Mouse (Mus musculus) intestine, embryonic 16.5 days (tissue): Measurements from ENCODE around the gene Bag5. TPM values are rescaled to one million over a fixed set of nuclear protein-coding genes. Genes with fewer than 3 reads are reported as not detected.
A peak's percentile ranks its signal among the peaks of the same experiment; 100 is the strongest.

ENCODE experiments used
- ATAC-seq: fragments of 200-750 bp; cut with Nextera tagmentation; 2 replicates; pipeline ENCODE4 v1.8.0; 2017; ENCODE audit warnings: moderate TSS enrichment, moderate library complexity
- H3K27ac ChIP-seq: fragments of 300-500 bp; sonication (generic); 2 replicates; pipeline ENCODE4 v1.5.1; 2014; ENCODE audit warnings: mild to moderate bottlenecking, low read length
- H3K27me3 ChIP-seq: fragments of 300-500 bp; sonication (generic); replicated peaks from 2 replicates; pipeline ENCODE4 v1.6.1; 2014; ENCODE audit warnings: low read length, control low read depth, mixed read lengths; ENCODE audit not compliant: control insufficient read depth, insufficient read depth
- H3K36me3 ChIP-seq: fragments of 300-500 bp; sonication (generic); 2 replicates; pipeline ENCODE4 v1.6.1; 2014; ENCODE audit warnings: low read length, control low read depth; ENCODE audit not compliant: control insufficient read depth, insufficient read depth
- H3K4me1 ChIP-seq: fragments of 300-500 bp; sonication (generic); 2 replicates; pipeline ENCODE4 v1.6.1; 2014; ENCODE audit warnings: low read length, control low read depth, mixed read lengths; ENCODE audit not compliant: control insufficient read depth, insufficient read depth
- H3K4me2 ChIP-seq: fragments of 300-500 bp; sonication (generic); 2 replicates; pipeline ENCODE4 v1.6.1; 2014; ENCODE audit warnings: low read depth, low read length, control low read depth
- H3K4me3 ChIP-seq: fragments of 300-500 bp; sonication (generic); 2 replicates; pipeline ENCODE4 v1.5.1; 2014; ENCODE audit warnings: mild to moderate bottlenecking, low read length
- H3K9ac ChIP-seq: fragments of 300-500 bp; sonication (generic); 2 replicates; pipeline ENCODE4 v1.6.1; 2014; ENCODE audit warnings: low read depth, low read length
- H3K9me3 ChIP-seq: fragments of 300-500 bp; sonication (generic); 2 replicates; pipeline ENCODE4 v1.6.1; 2016; ENCODE audit warnings: low read length, control low read depth; ENCODE audit not compliant: control insufficient read depth
- WGBS: fragments of 180-500 bp; shearing (Covaris S2); extraction: QIAGEN DNeasy Blood & Tissue Kit; methylation state at CpG from one replicate; pipeline ENCODE4 v1.1.7; 2014; 5-methylcytosine and 5-hydroxymethylcytosine counted together
- polyA plus RNA-seq: library from polyadenylated mRNA; unstranded; fragments of >200 nt; fragmentation: Nextera tagmentation; extraction: Ambion mirVana; gene quantifications from 2 replicates; pipeline ENCODE4 v1.2.1, GENCODE M21; 2015

Bag5 gene
- polyA plus RNA-seq, 1 experiment from 2014 or later = 46.2 TPM

DNA sequence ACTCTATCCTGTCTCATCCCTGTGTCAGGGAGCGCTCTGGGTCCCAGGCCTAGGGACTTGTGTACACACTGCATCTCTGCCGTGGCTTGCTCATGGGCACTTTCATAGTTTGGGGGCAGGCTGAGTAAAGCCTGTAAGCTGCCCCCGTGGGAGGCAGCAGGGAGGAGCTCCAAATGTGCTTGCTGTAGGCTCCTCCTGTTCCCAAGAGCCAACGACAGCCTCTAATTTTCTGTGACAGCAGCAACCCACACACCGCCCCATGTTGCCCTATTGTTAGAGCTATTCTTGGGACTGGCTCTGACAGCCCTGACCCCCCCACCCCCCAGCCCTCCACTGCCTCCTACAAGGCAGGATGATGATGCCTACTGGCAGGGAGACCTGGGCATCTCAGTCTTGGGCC, 31.1 kb downstream of the Bag5 start:
- Histone ChIP-seq H3K27me3 (no peaks in the 10 kb centered on the region), H3K4me2 (no peak overlapping the region), H3K4me1 (peaks cover 45% of the 10 kb centered on the region), H3K36me3 (peaks cover 2% of the 10 kb centered on the region), H3K9me3 (no peaks in the 10 kb centered on the region), H3K4me3 (no peak overlapping the region), H3K9ac (peak overlapping the region; percentile 44), H3K27ac (peak overlapping the region; percentile 81)
- ATAC-seq = no peak
- WGBS = 62% methylated on average over 5 of the region's 5 CpGs

GRCm38 (mm10) chr12:111681305-111681704, 31.8 kb downstream of the Bag5 start:
- peaks cover 40% of the 10 kb centered on the region for H3K4me1 ChIP-seq
- peak overlapping the region; percentile 38; the same call in 1 of the 2 replicates for H3K9ac ChIP-seq
- H3K4me3 ChIP-seq = no peak overlapping the region
- 58% methylated on average over 8 of the region's 8 CpGs for WGBS
- no peaks in the 10 kb centered on the region for H3K27me3 ChIP-seq
- no peaks in the 10 kb centered on the region for H3K9me3 ChIP-seq
- H3K36me3 ChIP-seq = peaks cover 2% of the 10 kb centered on the region
- peak overlapping the region; percentile 81 for H3K27ac ChIP-seq
- no peak overlapping the region for H3K4me2 ChIP-seq
- no peak for ATAC-seq

DNA sequence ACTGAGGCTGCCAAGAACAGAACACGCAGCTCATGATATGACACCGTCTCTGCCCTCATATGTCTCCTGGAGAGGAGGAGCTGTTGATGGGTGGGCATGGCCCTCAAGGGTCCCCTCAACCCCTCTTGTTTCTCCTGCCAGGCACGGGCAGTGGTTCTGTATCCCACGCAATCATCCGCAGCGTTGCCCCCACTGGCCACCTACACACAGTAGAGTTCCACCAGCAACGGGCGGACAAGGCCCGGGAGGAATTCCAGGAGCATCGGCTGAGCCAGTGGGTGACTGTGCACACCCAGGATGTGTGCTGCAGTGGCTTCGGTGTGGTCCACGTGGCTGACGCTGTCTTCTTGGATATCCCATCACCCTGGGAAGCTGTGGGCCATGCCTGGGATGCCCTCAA, 32.4 kb downstream of the Bag5 start:
- H3K36me3 ChIP-seq = peaks cover 2% of the 10 kb centered on the region
- H3K4me1 ChIP-seq = peaks cover 42% of the 10 kb centered on the region
- H3K27ac ChIP-seq = peak overlapping the region; percentile 81
- H3K9me3 ChIP-seq = no peaks in the 10 kb centered on the region
- H3K9ac ChIP-seq = 0 out of 2 replicates have a peak overlapping the region, but pooled peaks have one; percentile 38
- no peaks in the 10 kb centered on the region for H3K27me3 ChIP-seq
- WGBS = 90% methylated on average over 13 of the region's 13 CpGs
- no peak overlapping the region for H3K4me2 ChIP-seq
- no peak for ATAC-seq
- no peak overlapping the region for H3K4me3 ChIP-seq

DNA sequence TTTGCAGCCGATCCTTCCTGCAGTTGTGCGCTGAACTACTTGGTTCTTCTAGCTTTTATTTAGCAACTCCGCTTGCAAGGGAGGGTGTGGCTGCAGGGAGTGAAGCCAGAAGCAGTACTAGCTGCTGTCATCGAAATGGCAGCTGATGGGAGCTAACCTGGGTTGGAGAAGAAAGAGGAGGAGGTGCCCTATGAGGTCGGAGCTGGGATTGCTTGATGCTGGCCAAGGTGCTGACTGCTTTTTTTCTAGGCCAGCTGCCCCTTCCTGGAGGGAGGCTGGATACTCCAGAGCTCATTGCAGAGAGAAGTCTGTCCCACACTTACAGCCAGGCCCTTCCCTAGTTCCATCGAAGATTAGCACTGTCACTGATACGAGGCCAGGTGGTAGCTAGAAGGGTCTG, 34.1 kb downstream of the Bag5 start:
- Histone ChIP-seq H3K4me3 (peak overlapping the region; percentile 73), H3K36me3 (peaks cover 2% of the 10 kb centered on the region), H3K9me3 (no peaks in the 10 kb centered on the region), H3K27ac (no peak overlapping the region), H3K27me3 (no peaks in the 10 kb centered on the region), H3K4me1 (peaks cover 52% of the 10 kb centered on the region), H3K9ac (peak overlapping the region; percentile 79), H3K4me2 (peak overlapping the region; percentile 92)
- no peak for ATAC-seq
- 45% methylated on average over 7 of the region's 7 CpGs for WGBS

GRCm38 (mm10) chr12:111678670-111678933, 34.5 kb downstream of the Bag5 start:
- Histone ChIP-seq H3K27me3 (no peaks in the 10 kb centered on the region), H3K4me1 (peaks cover 53% of the 10 kb centered on the region), H3K9me3 (no peaks in the 10 kb centered on the region), H3K27ac (peak overlapping the region; percentile 52; the same call in 1 of the 2 replicates), H3K9ac (peak overlapping the region; percentile 79), H3K4me2 (peak overlapping the region; percentile 92), H3K4me3 (peak overlapping the region; percentile 73), H3K36me3 (no peaks in the 10 kb centered on the region; the same call in none of the 2 replicates)
- 5% methylated on average over 13 of the region's 13 CpGs for WGBS
- ATAC-seq = no peak

- ATAC-seq = peak; percentile 67
- peak within 1 kb of the TSS; percentile 79 for H3K9ac ChIP-seq
- H3K27ac ChIP-seq = peak within 1 kb of the TSS; percentile 99
- H3K4me2 ChIP-seq = peak within 1 kb of the TSS; percentile 92
- H3K9me3 ChIP-seq = no peaks in the 10 kb centered on the region
- WGBS = under 1% methylated on average over 51 of the region's 51 CpGs
- H3K4me3 ChIP-seq = peak within 1 kb of the TSS; percentile 73
- H3K36me3 ChIP-seq = no peaks in the 10 kb centered on the region; the same call in 1 of the 2 replicates
- H3K27me3 ChIP-seq = no peaks in the 10 kb centered on the region
- peaks cover 49% of the 10 kb centered on the region for H3K4me1 ChIP-seq
Observed at GRCm38 (mm10) chr12:111677882-111678669, 35.0 kb downstream of the Bag5 start, which contains the start of gene Trmt61a. TSS of gene Trmt61a (plus strand) at chr12:111678105.

DNA sequence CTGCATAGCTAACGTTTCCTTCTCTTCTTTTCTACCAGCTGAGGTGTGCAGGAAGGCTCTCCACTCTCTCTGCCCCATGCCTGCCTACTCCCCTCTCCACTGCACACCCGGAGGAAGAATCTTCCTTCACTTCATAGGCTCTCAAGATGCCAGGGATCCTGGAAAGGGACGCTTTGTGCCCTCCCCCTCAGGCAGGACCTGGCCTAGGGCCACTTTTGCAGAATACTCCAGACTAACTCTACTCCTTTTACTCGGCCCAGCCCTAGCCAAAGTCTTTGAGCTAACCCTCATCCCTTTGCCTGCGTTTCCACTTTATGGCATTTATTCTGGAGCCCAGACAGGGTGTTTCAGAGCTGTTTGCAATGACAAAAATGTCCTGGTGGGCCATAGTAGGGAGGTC, 35.6 kb downstream of the Bag5 start:
- Histone ChIP-seq H3K4me1 (peaks cover 50% of the 10 kb centered on the region), H3K4me3 (peak overlapping the region; percentile 73), H3K27me3 (no peaks in the 10 kb centered on the region), H3K9ac (peak overlapping the region; percentile 79), H3K4me2 (peak overlapping the region; percentile 92), H3K36me3 (no peaks in the 10 kb centered on the region; the same call in 1 of the 2 replicates), H3K9me3 (no peaks in the 10 kb centered on the region), H3K27ac (peak overlapping the region; percentile 99)
- peak; percentile 15 for ATAC-seq
- 18% methylated on average over 5 of the region's 5 CpGs for WGBS

GRCm38 (mm10) chr12:111675797-111676580, 37.1 kb downstream of the Bag5 start:
- ATAC-seq = peak; percentile 62
- no peaks in the 10 kb centered on the region; the same call in 1 of the 2 replicates for H3K36me3 ChIP-seq
- peak overlapping the region; percentile 26; the same call in 1 of the 2 replicates for H3K4me2 ChIP-seq
- no peaks in the 10 kb centered on the region for H3K9me3 ChIP-seq
- peaks cover 46% of the 10 kb centered on the region for H3K4me1 ChIP-seq
- peak overlapping the region; percentile 99 for H3K27ac ChIP-seq
- 56% methylated on average over 6 of the region's 6 CpGs for whole genome bisulfite sequencing
- H3K4me3 ChIP-seq = no peak overlapping the region
- H3K27me3 ChIP-seq = no peaks in the 10 kb centered on the region
- H3K9ac ChIP-seq = peak overlapping the region; percentile 48

- H3K4me2 ChIP-seq = no peak overlapping the region
- no peak for ATAC-seq
- H3K4me1 ChIP-seq = peaks cover 53% of the 10 kb centered on the region
Observed at GRCm38 (mm10) chr12:111674850-111675486, 38.1 kb downstream of the Bag5 start.

More at GRCm38 (mm10) chr12:111674850-111675486, 38.1 kb downstream of the Bag5 start:
- Histone ChIP-seq H3K4me3 (no peak overlapping the region), H3K9ac (peak overlapping the region; percentile 8; the same call in 1 of the 2 replicates), H3K27me3 (no peaks in the 10 kb centered on the region), H3K27ac (peak overlapping the region; percentile 88), H3K36me3 (no peaks in the 10 kb centered on the region), H3K9me3 (no peaks in the 10 kb centered on the region)
- WGBS = 36% methylated on average over 2 of the region's 2 CpGs
